Mouse (Mus musculus) heart, embryonic 16.5 days (tissue): ENCODE measurements around the gene Gtf2a1. TPM values are rescaled to one million over a fixed set of nuclear protein-coding genes. Genes with fewer than 3 reads are reported as not detected.
"Not testable (repeated sequence)": the region's sequence is repeated elsewhere in the genome, so short reads cannot be mapped to it uniquely, and the experiment has no call there.

Source experiments
- ATAC-seq: fragments of 200-750 bp; cut with Nextera tagmentation; replicated peaks from 2 replicates; pipeline ENCODE4 v1.8.0; 2017; ENCODE audit warnings: moderate number of reproducible peaks; ENCODE audit not compliant: insufficient read depth, low FRiP score; ENCODE audit errors: extremely low read depth
- H3K27ac ChIP-seq: fragments of 300-500 bp; sonication (generic); 2 replicates; pipeline ENCODE4 v1.5.1; 2014; ENCODE audit warnings: mild to moderate bottlenecking, low read length, control low read depth, moderate library complexity
- H3K27me3 ChIP-seq: fragments of 300-500 bp; sonication (generic); 2 replicates; pipeline ENCODE4 v1.6.1; 2014; ENCODE audit warnings: low read length, mixed read lengths; ENCODE audit not compliant: control insufficient read depth, insufficient read depth
- H3K36me3 ChIP-seq: fragments of 300-500 bp; sonication (generic); 2 replicates; pipeline ENCODE4 v1.6.1; 2014; ENCODE audit not compliant: control insufficient read depth, insufficient read depth
- H3K4me1 ChIP-seq: fragments of 300-500 bp; sonication (generic); 2 replicates; pipeline ENCODE4 v1.6.1; 2014; ENCODE audit warnings: low read length, mixed read lengths; ENCODE audit not compliant: control insufficient read depth, insufficient read depth
- H3K4me2 ChIP-seq: fragments of 300-500 bp; sonication (generic); 2 replicates; pipeline ENCODE4 v1.6.1; 2014; ENCODE audit warnings: low read depth, mild to moderate bottlenecking, control low read depth, low read length
- H3K4me3 ChIP-seq: fragments of 300-500 bp; sonication (generic); 2 replicates; pipeline ENCODE4 v1.5.1; 2014; ENCODE audit warnings: mild to moderate bottlenecking, control low read depth, low read length
- H3K9ac ChIP-seq: fragments of 300-500 bp; sonication (generic); 2 replicates; pipeline ENCODE4 v1.6.1; 2014; ENCODE audit warnings: low read length, control low read depth
- H3K9me3 ChIP-seq: fragments of 300-500 bp; sonication (generic); replicated peaks from 2 replicates; pipeline ENCODE4 v1.6.1; 2016; ENCODE audit warnings: low read length; ENCODE audit not compliant: control insufficient read depth
- WGBS: fragments of 180-500 bp; shearing (Covaris S2); extraction: QIAGEN DNeasy Blood & Tissue Kit; methylation state at CpG from one replicate; pipeline ENCODE4 v1.1.7; 2014; 5-methylcytosine and 5-hydroxymethylcytosine counted together
- polyA plus RNA-seq: library from polyadenylated mRNA; unstranded; fragments of >200 nt; fragmentation: Nextera tagmentation; extraction: Ambion mirVana; gene quantifications from 2 replicates; pipeline ENCODE4 v1.2.1, GENCODE M21; 2015

Gtf2a1 gene
- polyA plus RNA-seq, 1 experiment from 2014 or later = 28.9 TPM

GRCm38 (mm10) chr12:91558152-91558551, 32.1 kb downstream of the Gtf2a1 start:
- H3K27ac ChIP-seq, H3K4me1 ChIP-seq, H3K9ac ChIP-seq, H3K27me3 ChIP-seq, H3K9me3 ChIP-seq, H3K4me2 ChIP-seq, ATAC-seq, H3K4me3 ChIP-seq: not testable (repeated sequence)
- peaks cover 19% of the 10 kb centered on the region; the same call in 1 of the 2 replicates for H3K36me3 ChIP-seq
- 81% methylated on average over 4 of the region's 4 CpGs for WGBS

GRCm38 (mm10) chr12:91557358-91558005, 32.8 kb downstream of the Gtf2a1 start:
- not testable (repeated sequence) for H3K9ac ChIP-seq, H3K4me1 ChIP-seq, H3K9me3 ChIP-seq, H3K4me2 ChIP-seq, H3K27ac ChIP-seq, H3K27me3 ChIP-seq, H3K4me3 ChIP-seq, ATAC-seq
- WGBS = 95% methylated on average over 8 of the region's 8 CpGs
- peaks cover 13% of the 10 kb centered on the region; the same call in 1 of the 2 replicates for H3K36me3 ChIP-seq

- Histone ChIP-seq H3K4me2 (peak overlapping the region; percentile 50), H3K9ac (no peak overlapping the region), H3K4me1 (peaks cover 8% of the 10 kb centered on the region), H3K27ac (no peak overlapping the region), H3K36me3 (peaks cover 6% of the 10 kb centered on the region; the same call in 1 of the 2 replicates), H3K4me3 (0 out of 2 replicates have a peak overlapping the region, but pooled peaks have one; percentile 2), H3K9me3 (no peaks in the 10 kb centered on the region), H3K27me3 (no peaks in the 10 kb centered on the region)
- ATAC-seq = peak; percentile 94
- 26% methylated on average over 19 of the region's 19 CpGs for WGBS
These were observed 38.3 kb downstream of the Gtf2a1 start for GRCm38 (mm10) chr12:91551773-91552526.

DNA sequence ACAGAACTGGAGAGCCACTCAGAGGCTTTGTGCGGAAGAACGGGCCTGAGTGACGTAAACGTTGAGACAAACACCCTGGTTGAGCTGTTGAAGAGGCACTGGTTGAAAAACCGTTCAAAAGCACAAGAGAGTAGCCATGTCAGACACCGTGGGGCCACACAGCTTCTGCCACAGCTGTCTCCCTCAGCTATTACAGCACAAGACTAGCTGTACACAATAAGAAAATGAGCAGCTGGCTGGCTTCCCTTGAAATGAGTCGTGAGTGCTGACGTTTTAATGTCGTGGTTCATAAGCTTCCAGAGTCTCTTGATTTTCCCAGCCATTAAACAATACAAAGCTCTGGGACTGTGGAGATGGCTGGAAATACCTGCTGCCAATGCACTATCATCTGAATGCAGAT, 40.8 kb downstream of the Gtf2a1 start:
- Histone ChIP-seq H3K4me1 (peaks cover 8% of the 10 kb centered on the region), H3K36me3 (0 out of 2 replicates have a peak, but pooled peaks cover 4% of the 10 kb centered on the region), H3K27me3 (no peaks in the 10 kb centered on the region), H3K4me3 (no peak overlapping the region), H3K9ac (no peak overlapping the region), H3K27ac (no peak overlapping the region), H3K4me2 (no peak overlapping the region), H3K9me3 (no peaks in the 10 kb centered on the region)
- 63% methylated on average over 9 of the region's 9 CpGs for WGBS
- no peak for ATAC-seq

GRCm38 (mm10) chr12:91540202-91540601, 50.1 kb downstream of the Gtf2a1 start:
- Histone ChIP-seq H3K36me3 (no peaks in the 10 kb centered on the region), H3K4me1 (no peaks in the 10 kb centered on the region), H3K9me3 (no peaks in the 10 kb centered on the region), H3K27ac (no peak overlapping the region), H3K4me3 (no peak overlapping the region), H3K4me2 (no peak overlapping the region), H3K9ac (no peak overlapping the region), H3K27me3 (no peaks in the 10 kb centered on the region)
- 77% methylated on average over 7 of the region's 7 CpGs for WGBS
- no peak for ATAC-seq

- no peaks in the 10 kb centered on the region for H3K4me1 ChIP-seq
- WGBS = 75% methylated on average over 6 of the region's 6 CpGs
These were observed 55.8 kb downstream of the Gtf2a1 start for GRCm38 (mm10) chr12:91534514-91534913.

GRCm38 (mm10) chr12:91523626-91524025, 66.7 kb downstream of the Gtf2a1 start:
- H3K4me1 ChIP-seq = no peaks in the 10 kb centered on the region
- no peak overlapping the region for H3K4me3 ChIP-seq
- no peak overlapping the region for H3K9ac ChIP-seq
- no peak for ATAC-seq
- no peaks in the 10 kb centered on the region for H3K27me3 ChIP-seq
- 0 out of 2 replicates have a peak, but pooled peaks cover 3% of the 10 kb centered on the region for H3K9me3 ChIP-seq
- no peaks in the 10 kb centered on the region for H3K36me3 ChIP-seq
- H3K27ac ChIP-seq = no peak overlapping the region
- WGBS = 42% methylated on average over 3 of the region's 3 CpGs
- no peak overlapping the region for H3K4me2 ChIP-seq

More at GRCm38 (mm10) chr12:91534514-91534913, 55.8 kb downstream of the Gtf2a1 start:
- Histone ChIP-seq H3K4me2 (no peak overlapping the region), H3K27ac (no peak overlapping the region), H3K9me3 (no peaks in the 10 kb centered on the region), H3K27me3 (no peaks in the 10 kb centered on the region), H3K4me3 (no peak overlapping the region), H3K9ac (no peak overlapping the region), H3K36me3 (no peaks in the 10 kb centered on the region)
- ATAC-seq = no peak

DNA sequence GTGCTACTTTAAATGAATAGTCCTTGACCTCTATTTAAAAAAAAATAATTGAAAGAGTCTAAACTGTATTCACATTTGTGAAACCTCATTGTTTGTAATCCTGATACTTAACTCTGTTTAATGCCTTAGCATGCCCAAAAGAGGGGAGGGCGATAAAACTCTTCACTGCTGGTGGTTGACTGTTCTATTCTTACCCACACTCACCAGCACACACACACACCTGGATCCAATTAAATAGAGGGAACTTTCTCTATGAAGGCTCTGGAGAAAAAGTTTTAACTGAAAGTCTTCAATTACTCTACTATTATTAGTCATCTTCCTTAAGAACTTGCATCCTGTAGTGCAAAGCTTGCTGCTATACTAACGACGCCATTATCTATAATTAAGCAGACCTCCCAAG, 72.5 kb downstream of the Gtf2a1 start:
- ATAC-seq = no peak
- WGBS = 75% methylated on average over 3 of the region's 3 CpGs
- no peaks in the 10 kb centered on the region for H3K27me3 ChIP-seq
- H3K36me3 ChIP-seq = no peaks in the 10 kb centered on the region
- H3K9ac ChIP-seq = no peak overlapping the region
- no peak overlapping the region for H3K27ac ChIP-seq
- no peaks in the 10 kb centered on the region for H3K4me1 ChIP-seq
- 0 out of 2 replicates have a peak, but pooled peaks cover 3% of the 10 kb centered on the region for H3K9me3 ChIP-seq
- H3K4me3 ChIP-seq = no peak overlapping the region
- no peak overlapping the region for H3K4me2 ChIP-seq

- no peaks in the 10 kb centered on the region for H3K9me3 ChIP-seq
- no peak overlapping the region for H3K4me3 ChIP-seq
- no peak overlapping the region for H3K27ac ChIP-seq
- 75% methylated on average over 6 of the region's 6 CpGs for WGBS
- no peaks in the 10 kb centered on the region for H3K4me1 ChIP-seq
- ATAC-seq = no peak
- no peaks in the 10 kb centered on the region for H3K36me3 ChIP-seq
- no peaks in the 10 kb centered on the region for H3K27me3 ChIP-seq
- no peak overlapping the region for H3K9ac ChIP-seq
- no peak overlapping the region for H3K4me2 ChIP-seq
These were observed 76.3 kb downstream of the Gtf2a1 start for GRCm38 (mm10) chr12:91513980-91514379.
